Mouse (Mus musculus) T-helper 1 cell (primary cell): ENCODE measurements at regions not wholly inside any gene's neighbourhood (a gene's known extent, or its start where the extent isn't known, plus 50 kb on each side); places are given as distances from the start of the nearest gene placed in this dataset.
"Not testable (repeated sequence)": the region's sequence is repeated elsewhere in the genome, so short reads cannot be mapped to it uniquely, and the experiment has no call there.

Experiments
- in situ Hi-C: fragments of 300-600 bp; cut with MboI, MseI; formaldehyde crosslinking; loops from one replicate; pipeline ENCODE4 v1.15.1; 2025; ENCODE audit warnings: high pct_unique_total_duplicates

DNA sequence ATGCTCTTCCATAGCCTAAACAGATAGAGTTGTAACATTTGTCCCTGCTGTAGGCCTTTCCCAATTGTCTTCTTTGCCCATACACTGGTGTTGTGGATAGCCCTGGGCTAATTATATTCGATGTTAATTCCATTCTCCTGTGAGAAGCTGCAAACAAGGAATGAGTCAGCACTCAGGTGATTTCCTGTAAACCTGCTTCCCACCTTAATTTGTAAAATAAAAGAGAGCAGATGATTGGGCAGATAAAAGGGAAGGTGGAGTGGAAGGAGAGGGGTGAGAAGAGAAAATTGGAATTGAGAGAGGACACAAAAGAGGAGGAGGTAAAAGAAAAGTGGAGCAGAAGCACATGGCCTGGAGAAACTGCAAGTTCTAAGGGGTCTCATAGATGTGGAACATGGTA, 102.8 kb downstream of the Gc start:
- in situ Hi-C loops: not testable (repeated sequence)

DNA sequence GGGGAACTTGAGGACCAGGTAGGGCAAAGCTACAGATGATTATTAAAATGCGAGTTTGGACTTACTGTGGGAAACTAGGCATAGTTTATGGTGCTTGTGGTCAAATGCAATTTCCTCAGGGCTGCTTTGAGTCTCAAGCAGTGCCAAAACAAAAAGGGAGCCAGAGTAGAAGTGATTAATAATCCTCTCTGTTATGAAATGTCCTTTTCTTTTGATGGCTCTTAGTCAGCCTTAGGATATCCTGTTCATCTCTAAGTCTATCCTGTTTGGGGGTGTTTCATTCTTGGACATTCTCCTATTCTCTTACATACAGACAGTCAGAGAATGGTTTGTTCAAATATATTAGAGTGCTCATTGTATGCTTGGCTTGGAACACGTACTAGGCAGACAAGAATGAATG, 109.9 kb downstream of the Gc start:
- in situ Hi-C loops: no loop called here

DNA sequence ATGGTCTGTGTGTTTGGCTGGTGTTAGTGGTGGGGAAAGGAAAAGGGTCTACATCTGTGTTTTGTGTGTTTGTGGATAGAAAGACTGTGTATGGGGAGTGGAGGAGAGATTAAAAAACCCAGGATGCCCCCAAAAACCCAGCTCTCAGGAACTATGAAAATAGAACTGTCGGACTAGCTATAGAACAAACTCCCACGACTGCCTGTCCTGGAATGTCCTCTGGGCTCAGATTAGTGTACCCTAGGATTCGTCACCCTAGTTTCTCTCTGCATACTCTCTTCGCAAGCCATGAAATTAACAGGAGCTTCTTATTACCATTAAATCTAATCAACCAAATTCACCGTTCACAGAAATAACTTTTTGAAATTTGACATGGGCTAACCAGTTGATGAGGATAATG, 117.2 kb downstream of the Gc start:
- in situ Hi-C loops: loop anchor here (5.0 kb wide), 1 partner anchor 33 kb away; no protein-coding TSS in a partner anchor

DNA sequence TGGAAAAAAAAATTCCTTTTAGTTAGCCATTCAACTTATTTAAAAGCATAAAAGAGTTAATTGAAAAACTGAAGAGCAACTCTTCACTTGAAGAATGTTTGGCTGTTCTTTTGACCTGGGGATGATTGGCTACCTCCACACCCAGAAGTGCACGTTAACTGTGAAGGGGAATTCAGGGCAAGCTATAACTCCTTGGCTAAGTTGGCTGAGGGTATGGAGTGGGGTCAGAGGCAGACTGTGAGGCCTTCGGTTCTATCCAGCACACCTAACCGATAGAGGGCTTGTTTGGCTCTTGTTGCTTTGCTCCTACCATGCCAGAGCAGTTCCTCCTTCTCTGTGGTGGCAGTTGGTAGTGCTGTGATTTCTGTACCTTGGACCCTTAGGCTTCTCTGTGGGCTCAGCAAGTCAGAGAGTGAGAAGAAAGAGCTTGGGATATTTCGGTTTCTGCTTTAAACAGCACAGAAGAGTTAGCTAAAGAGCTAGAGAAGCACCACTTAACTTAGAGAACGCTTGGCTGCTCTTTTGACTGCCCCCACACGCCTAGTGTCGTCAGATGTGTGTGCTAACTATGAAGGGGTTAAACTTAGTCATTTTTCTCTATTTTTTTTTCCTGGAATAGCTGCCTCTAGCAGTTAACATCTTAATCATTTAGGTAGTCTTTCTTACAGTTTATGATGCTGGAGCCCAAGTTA, 119.6 kb downstream of the Gc start:
- in situ Hi-C loops: no loop called here
